Mouse (Mus musculus) erythroid progenitor cell, adult 5-6 weeks (primary cell): ENCODE results near the gene Rasgef1b. TPM values are rescaled to one million over a fixed set of nuclear protein-coding genes. Genes with fewer than 3 reads are reported as not detected.

Experiments
- ATAC-seq: replicated peaks from 2 replicates; pipeline ENCODE4 v1.8.0; 2016; ENCODE audit warnings: moderate number of reproducible peaks, mild to moderate bottlenecking, moderate TSS enrichment, inconsistent platforms; ENCODE audit not compliant: poor library complexity, low FRiP score, severe bottlenecking
- total RNA-seq, 2 experiments: library from RNA; stranded (forward) in 1 of 2; stranded (reverse) in 1 of 2; fragments of 150-400 nt in 1 of 2; fragments of 186-747, 209-891 nt in 1 of 2; gene quantifications; 2 replicates each; pipeline versions ENCODE4 v1.2.3 to v1.2.4; 2015 to 2017; ENCODE audit warnings: low replicate concordance in 2 of 2

The Rasgef1b gene
- total RNA-seq, 2 experiments from 2014 or later: 0.42 TPM; not detected in 1

DNA sequence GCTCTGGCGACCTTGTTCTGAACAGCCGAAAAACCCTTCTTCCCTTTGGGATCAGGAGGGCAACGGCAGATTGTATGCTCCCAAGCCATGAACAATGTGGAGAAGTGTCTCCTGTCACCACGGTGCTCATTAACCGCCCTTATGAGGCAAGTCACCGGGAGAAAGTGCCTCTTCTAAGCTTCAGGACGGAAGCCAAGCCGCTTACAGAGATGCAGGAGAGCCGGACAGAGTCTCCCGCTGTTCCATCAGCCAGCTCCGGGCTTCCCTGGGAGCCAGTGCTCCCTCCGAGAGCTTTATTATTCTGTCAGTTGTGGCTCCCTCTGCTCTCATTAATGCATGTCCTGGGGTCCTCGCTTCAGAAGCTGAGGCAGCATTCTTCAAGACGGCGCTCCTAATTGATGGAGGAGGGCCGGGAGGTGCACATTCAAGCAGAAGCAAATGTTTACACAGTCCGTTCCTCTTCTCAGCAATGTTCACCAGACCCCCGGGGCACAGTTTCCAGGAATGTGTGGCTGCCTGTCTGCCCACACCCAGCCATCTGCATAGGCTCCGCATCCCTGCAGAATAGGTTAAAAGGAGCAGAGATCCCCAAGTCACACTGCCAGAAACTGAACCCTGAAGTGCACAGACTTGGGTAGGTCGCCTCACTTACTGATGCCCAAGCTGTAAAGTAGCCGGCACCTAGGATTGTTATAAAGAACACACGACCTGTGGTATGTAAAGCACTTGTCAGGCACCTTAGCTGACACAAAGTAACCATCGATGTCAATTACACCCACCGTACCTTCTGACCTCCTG is 115.3 kb downstream of the Rasgef1b start:
- ATAC-seq: no peak

DNA sequence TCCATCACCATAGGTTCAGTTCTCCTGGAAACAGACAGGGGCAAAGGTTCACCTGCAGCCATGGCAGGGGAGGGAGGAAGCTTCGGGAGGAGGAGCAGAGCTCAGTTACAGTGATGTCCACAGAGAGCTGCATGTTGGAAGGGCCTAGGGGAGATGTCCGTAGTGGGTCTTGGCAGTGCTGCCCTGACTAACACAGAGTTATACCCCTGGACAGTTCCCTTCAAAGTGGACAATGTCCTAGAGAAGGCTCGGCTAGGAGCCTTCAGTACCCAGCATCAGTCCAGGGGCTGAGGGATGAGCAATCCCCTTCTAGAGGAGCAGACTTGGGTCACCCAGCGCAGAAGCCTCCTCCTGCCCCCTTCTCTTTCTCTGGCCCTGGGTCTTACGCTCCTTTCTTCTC is 121.3 kb downstream of the Rasgef1b start:
- ATAC-seq: no peak

DNA sequence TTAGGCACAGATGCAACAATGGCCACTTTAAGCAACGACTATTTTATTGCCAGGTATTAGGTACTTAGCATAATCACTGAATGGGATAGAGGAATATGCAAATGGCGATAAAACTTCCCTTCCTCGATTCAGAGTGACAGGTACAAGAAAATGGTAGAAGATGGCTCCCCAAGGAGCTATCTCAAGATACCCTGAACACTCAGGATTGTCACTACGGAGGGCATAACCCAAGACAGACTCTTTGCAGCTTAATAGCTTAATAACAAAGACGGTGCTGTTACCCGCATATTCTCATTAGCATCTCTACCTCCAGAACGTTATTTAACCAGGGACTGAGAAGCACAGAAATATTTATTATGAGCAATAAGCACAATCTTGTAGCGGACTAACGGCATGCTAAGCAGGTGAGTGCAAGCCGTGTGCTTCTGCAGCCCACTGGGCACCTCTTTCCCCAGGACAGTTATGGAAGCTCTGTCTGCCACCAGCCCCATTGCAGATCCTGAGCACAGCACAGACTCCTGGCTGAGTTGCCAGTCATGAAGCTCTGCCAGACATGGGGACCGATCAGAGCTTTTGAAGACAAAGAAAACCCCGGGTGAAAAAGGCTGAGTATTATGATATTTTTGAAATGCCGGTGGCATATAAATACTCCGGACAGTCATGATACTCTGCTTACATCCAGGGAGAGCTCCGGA is 122.6 kb downstream of the Rasgef1b start:
- ATAC-seq: no peak

DNA sequence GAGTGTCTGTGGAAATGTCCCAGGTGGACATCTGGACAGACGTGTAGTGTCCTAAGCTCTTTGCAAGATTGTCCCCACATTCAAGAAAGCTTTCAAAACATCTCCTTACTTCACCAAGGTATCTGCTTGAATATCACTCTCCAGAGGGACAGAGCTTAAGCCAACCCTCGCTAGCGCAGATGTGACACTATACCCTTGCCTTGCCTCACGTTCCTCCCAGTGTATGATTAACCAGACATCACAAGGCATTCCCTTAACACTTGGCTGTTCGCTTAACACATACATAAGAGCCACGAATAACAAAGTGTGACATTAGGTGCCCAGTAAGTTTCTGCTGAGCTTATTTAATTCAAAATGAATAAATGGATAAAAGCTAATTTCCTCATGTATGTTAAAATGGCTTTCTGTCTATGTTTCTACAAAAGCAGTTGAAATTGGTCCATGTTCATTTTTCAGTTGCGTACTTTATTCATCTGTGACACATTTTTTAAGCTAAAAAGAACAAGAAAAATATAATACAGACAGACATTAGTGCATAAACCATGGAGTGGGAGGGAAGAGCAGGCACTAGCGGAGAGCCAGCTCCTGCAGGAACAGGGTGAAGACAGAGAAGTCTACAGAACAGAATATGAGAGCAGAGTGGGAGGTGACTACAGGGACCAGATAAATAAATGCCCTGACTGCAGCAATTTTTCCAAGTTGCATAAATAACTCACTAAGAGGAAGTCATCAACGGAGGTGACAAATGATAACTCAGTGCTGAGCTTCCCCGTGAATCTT is 126.4 kb downstream of the Rasgef1b start:
- no peak for ATAC-seq

DNA sequence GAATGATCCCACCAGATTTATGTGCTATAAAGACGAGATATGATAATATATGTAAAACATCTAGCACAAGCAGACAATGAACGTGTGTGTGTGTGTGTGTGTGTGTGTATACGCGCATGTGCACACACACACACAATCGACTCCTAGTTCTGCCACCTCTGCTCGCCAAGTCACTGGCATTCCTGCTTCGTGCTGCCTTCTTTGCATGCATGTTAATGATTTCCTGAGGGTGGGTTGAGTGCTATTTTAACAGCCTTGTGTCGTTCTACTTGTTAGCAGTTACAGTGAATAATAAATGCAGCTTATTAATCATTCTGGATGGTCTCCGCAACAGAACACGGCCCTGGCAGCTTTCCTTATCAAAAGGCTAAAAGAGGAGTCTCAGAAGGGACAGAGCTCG is 129.5 kb downstream of the Rasgef1b start:
- no peak for ATAC-seq

DNA sequence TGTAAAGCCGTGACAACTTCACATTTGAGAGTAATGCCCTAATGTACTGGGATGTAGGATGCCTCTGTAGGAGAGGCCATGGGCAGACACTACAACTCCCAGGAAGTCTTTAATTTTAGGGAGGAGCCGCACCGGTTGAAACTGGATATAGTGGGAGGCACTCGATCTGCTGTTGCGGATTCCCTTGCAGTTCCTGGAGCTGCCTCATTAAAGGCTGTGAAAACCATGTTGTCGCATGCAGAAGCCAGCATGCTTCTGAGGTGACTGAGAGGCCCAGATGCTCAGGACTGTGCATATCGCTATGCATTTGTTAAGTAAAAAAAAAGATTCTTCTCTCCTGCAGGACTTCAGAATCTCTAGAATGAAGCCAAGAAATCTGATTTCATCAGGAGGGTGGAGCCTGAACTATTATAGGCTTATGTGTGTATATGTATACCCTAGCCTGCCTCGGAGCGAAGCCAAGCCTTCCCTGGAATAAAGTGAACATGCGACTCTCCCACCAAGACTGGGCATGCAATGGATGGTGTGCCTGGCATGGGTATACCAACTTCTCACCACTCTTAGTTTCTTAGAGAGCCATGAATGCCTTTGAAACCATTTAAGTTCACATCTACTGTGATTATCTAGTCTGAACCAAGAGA is 130.3 kb downstream of the Rasgef1b start:
- no peak for ATAC-seq

DNA sequence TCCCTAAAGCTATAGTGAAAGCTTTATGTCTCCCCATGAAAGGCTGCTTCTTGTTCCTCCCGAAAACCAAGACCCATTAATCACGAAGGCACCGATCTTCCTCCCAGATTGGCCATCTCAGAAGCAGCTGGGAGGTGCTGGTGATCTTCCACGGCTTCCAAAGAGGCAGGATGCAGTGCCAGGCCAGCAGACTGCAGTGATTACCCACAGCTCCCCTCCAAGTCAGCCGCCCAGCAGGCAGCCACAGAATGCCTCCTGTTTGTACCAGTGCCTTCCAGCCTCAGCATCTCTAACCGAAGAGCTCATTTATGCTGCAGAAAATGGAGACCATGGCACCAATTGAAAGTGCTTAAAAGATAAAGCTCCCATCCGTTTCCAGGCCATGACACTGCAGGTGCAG is 131.2 kb downstream of the Rasgef1b start:
- no peak for ATAC-seq

DNA sequence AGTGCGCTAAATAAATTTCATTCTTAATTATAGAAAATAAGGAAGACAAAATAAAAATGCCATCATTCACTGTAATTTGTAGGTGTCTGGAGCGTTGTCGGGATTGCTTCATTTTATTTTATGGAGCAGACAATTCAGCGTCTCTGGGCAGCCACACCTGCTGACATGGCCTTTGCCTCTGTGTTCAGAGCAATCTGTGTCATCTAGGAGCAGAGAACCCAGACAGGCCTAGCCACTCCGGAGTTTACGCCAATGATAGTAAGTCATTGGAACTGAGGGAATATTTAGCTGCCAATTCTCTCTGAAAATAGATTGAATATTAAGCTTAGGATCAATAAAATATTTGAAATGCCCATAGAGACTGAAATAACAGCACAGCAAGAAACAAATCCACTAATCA is 137.5 kb downstream of the Rasgef1b start:
- no peak for ATAC-seq

DNA sequence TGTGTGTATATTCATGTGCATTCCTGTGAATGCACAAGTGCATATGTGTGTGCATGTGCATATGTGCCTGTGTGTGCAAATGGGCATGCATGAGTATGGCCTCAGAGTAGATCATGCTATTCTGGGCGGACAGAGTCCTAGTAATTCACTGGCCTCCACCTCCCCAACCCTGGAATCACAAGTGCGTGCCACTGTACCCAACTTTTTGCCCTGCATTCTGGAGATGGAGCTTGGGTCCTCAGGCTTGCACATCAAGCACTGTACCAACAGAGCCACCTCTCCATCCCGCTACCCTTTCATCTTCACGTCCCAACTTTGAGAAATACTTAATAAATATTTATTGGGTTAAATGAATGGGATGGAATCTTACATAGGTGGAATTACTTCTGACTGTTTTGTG is 138.3 kb downstream of the Rasgef1b start:
- no peak for ATAC-seq

DNA sequence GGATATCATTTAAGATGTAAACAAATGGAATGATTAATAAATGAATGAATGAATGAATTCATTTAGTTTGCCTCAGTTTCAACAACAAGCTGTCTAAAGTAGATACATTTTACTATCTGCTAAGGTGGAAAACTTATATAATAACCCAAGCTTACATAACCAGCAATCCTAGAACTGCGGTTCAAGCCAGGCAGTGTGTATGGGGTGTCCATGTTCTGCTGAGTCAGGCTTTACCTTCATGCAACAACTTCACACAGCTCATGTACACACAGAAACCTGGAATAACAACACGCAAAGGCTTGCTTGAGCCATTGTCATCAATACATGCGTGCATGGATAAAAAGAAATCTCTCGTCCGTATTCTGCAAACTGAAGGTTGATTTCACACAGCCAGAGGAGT is 140.9 kb downstream of the Rasgef1b start:
- ATAC-seq: no peak

DNA sequence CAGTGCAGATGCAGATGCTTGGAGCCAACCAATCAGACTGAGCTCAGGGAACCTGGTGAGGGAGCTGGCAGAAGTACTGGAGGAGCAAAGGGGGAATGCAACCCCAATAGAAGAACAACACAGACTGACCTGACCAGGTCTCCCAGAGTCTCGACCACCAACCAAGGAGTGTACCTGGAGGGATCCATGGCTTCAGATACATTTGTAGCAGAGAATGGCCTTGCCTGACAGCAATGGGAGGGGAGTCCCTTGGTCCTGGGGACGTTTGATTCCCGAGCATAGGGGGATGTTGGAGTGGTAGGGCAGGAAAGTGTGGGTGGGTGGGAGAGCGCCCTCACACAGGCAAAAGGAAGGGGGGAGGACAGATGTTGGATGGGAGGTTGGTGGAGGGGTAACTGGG is 141.3 kb downstream of the Rasgef1b start:
- ATAC-seq: no peak

DNA sequence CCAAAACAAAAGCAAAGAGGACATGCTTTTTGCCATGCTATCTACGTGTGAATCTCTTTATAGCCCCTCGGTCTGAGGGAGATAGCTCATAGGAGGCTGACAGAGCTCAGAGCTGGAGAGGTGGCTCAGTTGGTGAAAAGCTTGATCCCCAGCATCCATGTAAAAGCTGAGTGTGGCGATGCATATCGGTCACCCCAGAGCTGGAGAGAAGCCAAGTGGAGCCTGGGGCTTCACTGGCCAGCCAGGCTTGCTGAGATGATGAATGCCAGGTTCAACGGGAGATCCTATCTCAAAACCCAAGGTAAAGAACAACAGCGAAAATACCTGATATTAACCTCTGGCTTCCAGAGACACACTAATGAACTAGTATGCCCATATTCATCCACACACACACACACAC is 142.6 kb downstream of the Rasgef1b start:
- ATAC-seq: no peak

DNA sequence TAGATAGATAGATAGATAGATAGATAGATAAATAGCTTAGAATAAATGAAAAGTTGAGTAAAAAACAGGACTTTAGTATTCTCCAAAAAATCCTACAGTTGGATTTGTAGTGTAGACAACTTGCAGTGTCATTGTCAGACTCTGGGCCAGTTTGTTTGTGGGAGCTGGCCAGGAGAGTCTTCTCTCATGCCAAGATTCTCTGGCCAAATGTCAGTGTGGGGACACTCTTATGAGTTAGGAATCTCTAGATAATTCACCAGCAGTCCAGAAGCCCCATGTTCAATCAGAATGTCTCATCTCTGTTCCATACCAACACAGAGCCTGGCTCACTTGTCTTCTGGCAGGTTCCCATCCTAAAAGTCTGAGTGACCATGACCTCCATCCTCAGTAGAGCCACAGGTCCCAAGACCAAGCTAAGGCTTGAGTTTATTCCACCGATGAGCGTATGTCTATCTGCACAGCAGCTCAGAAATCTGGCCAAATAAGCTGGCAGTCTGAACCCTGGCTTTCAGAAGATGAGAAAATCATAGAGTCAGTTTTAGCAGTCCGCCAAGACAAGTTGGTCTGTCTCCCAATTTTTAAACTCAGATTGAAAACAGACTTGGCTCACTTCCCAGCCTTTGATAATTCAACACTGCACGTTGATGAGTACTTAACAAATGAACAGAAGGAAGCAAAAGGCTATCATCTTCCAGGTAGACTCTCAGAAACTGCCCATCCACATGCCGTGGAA is 143.5 kb downstream of the Rasgef1b start:
- ATAC-seq: no peak

DNA sequence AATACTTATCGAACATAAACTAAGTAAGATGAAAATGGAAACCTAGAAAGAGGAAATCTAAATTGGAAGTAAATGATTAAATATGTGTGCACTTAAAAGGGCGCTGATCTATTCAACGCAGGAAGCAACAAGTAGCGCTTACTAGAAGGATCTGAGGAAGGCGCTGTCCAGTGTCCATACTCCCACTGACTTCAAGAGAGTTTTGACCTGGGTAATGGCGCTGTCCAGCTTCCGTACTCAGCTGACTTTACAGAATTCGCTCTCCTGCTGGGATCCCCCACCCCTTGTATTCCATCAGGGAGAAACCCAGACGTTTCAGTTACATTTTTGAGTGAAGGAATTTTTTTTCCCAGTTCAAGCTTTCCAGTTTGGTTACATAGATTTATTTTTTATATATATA is 144.6 kb downstream of the Rasgef1b start:
- ATAC-seq: no peak

DNA sequence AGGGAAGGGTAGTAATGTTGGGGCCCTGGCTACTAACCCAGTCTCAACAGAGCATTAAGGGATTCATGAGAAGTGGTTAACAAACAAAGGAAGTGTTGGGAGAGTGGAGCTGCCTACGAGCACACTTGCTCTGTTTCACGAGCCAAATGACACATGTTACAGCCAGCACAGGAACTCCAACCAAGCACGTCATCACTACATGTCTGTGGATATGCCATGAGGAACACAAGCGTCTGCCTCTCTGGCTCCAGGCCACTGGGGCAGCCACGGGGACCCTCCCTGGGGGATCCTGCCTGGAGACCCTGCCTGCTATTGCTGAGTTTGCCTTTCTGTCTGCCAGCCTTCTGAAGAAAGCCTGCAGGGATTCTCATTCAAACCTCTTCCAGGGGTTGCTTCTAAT is 146.8 kb downstream of the Rasgef1b start:
- no peak for ATAC-seq

DNA sequence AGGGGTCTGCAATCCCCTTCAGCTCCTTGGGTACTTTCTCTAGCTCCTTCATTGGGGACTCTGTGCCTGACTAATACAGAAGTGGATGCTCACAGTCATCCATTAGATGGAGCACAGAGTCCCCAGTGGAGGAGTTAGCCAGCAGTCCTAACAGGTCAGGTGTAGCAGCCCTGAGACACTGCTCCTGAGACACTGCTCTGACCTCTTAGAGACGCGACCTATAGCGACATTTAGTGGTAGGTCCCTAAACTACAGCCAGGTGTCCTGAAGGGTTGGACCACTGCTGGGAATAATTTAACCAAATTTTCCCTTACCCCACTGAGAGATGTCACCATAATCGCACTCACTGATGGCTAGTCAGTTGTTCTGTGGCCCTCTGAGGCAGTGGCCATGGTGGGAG is 150.2 kb downstream of the Rasgef1b start:
- ATAC-seq: no peak

DNA sequence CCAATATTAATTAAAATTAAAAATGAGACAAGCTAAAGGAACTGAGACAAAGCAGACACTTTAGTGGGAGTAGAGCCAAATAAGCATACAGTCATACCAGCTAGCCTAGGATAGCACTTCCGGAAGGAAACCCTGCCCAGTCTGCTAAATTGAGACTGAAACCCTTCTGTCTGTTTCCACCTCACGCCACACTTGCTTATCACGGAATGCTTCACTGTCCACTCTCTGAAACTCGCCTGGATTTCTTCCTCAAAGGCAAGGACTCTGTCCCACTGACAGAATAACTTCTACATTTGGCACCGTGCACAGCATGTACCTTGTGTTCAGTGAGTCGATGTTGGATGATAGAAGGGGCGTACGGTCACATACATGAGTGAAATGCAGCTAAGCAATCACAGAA is 153.0 kb downstream of the Rasgef1b start:
- ATAC-seq: no peak

DNA sequence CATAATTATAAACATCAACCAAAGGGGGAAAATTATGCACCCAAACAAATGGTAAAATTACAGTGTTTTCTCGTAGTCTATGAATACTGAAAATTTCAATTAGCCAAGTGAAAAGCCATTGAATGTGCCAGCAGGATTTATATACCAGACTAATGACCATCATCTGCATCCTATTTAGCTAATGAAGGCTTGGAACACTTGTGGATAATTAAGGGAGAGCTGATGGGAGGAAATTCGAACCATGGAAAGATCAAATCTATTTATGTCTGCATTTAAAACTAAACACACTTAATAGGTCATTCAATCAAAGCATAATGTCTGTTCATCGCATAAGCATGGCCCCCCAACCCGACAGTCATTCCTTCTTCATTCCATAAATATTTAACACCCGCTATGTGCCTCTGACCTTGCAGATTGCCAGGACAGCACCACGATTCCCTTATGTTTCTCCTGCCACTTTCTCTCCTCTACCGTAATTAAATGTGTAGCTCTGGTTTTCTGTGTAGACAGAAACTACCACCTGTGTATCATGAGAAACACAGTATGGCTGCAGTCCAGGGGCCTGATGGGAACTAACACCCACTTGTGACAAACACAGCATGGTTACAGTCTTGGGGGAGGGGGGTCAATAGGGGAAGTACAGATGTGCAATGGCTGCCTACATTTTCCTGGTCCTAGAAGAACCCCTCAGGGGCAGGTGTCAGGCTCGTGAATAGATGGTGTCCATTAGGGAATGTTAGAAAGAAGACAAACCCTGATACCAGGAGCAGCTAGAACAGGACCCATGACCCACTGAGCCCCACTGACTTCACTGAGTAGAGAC is 164.2 kb downstream of the Rasgef1b start:
- ATAC-seq: no peak

DNA sequence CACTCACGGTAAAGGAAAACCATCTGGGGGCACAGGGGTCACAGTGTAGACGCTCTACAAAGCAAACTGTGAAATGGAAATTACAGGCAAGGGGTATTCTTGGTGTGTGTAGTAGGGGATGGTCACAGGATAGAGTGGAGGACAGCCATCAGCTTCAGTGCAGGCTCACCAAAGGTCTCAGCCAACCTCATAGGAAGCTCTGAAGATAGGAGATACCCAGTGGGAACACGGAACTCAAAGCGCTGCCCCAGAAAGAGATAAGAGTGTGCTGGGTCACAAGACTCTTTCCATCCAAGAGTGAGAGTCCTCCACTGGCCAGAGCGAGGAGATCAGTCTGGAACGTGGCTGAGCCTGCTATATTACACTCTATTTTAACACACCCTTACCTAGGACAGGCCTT is 166.8 kb downstream of the Rasgef1b start:
- no peak for ATAC-seq
